Mouse (Mus musculus): Measurements from ENCODE around the gene A230050P20Rik.

GRCm38 (mm10) chr9:20866879-20867278, 1.6 kb upstream of the A230050P20Rik start:
- TF ChIP-seq POLR2A (IDR thresholded peaks at IDR 0.05; ENCODE audit: insufficient read length, low read depth) (no peak), MAX (IDR thresholded peaks at IDR 0.05; ENCODE audit: low read depth) (no peak), CEBPB (IDR thresholded peaks at IDR 0.05; ENCODE audit: insufficient read depth, poor library complexity, severe bottlenecking) (no peak), E2F4 (IDR thresholded peaks at IDR 0.05; ENCODE audit: insufficient read depth) (no peak), POLR2AphosphoS2 (IDR thresholded peaks at IDR 0.05; ENCODE audit: insufficient read length, low read depth) (no peak), SRF (IDR thresholded peaks at IDR 0.05; ENCODE audit: control insufficient read depth, insufficient read length, low read depth) (no peak), TCF3 (IDR thresholded peaks at IDR 0.05; ENCODE audit: insufficient read length, low read depth) (no peak), USF1 (IDR thresholded peaks at IDR 0.05; ENCODE audit: low read depth) (no peak), MYOD1 (IDR thresholded peaks at IDR 0.05; ENCODE audit: control insufficient read depth in 1 of 3, insufficient read length in 2 of 3, low read depth in 2 of 3) (no peak)
